8 mouse cellular contexts compared by ENCODE assay signal in the genomic region with DNA sequence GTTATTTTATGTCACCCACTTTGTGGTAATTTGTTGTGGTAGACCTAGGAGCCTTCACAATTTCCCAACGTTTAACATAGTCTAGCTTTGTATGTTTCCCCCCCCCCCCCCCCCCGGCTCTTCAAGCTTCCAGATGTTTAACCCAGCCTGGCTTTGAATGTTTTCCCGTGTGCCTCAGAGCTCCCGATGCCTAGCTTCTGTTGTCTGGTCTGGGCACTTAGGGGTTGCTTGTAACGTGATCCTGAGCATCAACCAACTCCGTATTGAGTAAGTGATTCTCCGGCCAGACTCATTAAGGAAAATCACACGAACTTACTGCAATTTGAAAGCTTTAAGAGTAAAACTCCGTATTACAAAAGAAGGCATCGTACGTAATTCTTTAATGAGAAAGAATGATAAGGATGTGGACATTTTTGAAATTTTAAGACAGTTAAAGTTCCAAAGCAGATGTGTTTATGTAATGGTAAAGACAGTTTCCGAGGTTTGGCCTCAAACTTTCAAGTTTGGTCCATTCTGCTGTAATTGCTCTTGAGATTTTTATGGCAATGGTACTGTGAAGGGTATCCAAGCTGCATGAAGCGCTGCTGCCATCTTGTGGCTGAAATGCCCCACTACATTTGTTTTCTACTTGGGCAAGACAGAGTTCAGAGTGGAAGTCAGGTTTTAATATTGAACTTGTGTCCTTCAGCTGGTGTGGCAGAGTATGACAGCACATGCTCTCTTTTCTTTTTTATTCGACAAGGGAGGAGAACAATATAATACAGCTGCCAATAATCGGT.
A peak's percentile ranks its signal among the peaks of the same experiment; 100 is the strongest.
DNase-seq lines count a peak whose midpoint lies in the region; ATAC-seq and TF ChIP-seq lines count a peak whose summit lies in the region.

No protein-coding gene starts in this region.

- H3K9me3 ChIP-seq in ES-E14 (ENCODE audit: control insufficient read depth, insufficient read depth, low read depth, low read length): no peaks in the 10 kb centered on the region
- H3K9me3 ChIP-seq in forebrain, embryonic 15.5 days: no peaks in the 10 kb centered on the region
- H3K9me3 ChIP-seq in lung, embryonic 16.5 days (ENCODE audit: control insufficient read depth, low read length): no peaks in the 10 kb centered on the region

- H3K4me1 ChIP-seq in ES-E14 (ENCODE audit: control insufficient read depth in 2 of 2, insufficient read depth in 2 of 2, low read length in 2 of 2, poor library complexity in 1 of 2): no peaks in the 10 kb centered on the region
- peaks cover 11% of the 10 kb centered on the region for H3K4me1 ChIP-seq in forebrain, embryonic 15.5 days
- H3K4me1 ChIP-seq in lung, embryonic 16.5 days (replicated peaks; ENCODE audit: control insufficient read depth, insufficient read depth, low read length): 0 out of 2 replicates have a peak, but pooled peaks cover 2% of the 10 kb centered on the region

- peak; percentile 80 for ATAC-seq in cerebellum, adult (ENCODE audit: insufficient number of reproducible peaks, low FRiP score, low TSS enrichment)
- peak; percentile 83 for ATAC-seq in forebrain, embryonic 15.5 days (replicated peaks)
- peak; percentile 78 for ATAC-seq in lung, embryonic 16.5 days (ENCODE audit: low read depth)

- no peaks in the 10 kb centered on the region for H3K27me3 ChIP-seq in forebrain, embryonic 15.5 days
- no peaks in the 10 kb centered on the region for H3K27me3 ChIP-seq in lung, embryonic 16.5 days (ENCODE audit: control insufficient read depth, insufficient read depth, low read depth, low read length)

- peak; percentile 69 for DNase-seq in ES-E14 (ENCODE audit: low read depth, low spot score)
- peak; percentile 85 for DNase-seq in heart, postnatal 4 days
- peak; percentile 73 to 93 for DNase-seq in layer of hippocampus, adult 18-20 months (ENCODE audit: low spot score in 2 of 2)
- DNase-seq in retina, postnatal 1 day: peak; percentile 78
- peak; percentile 37 to 47 for DNase-seq in urinary bladder, adult 18-20 months (ENCODE audit: low spot score in 2 of 2)

- H3K4me3 ChIP-seq in ES-E14 (ENCODE audit: insufficient read depth in 1 of 2, low read depth in 1 of 2, low read length in 2 of 2, poor library complexity in 1 of 2, severe bottlenecking in 1 of 2): no peak overlapping the region
- H3K4me3 ChIP-seq in forebrain, embryonic 15.5 days: no peak overlapping the region
- H3K4me3 ChIP-seq in lung, embryonic 16.5 days (ENCODE audit: low read length): peak overlapping the region; percentile 11; the same call in 1 of the 2 replicates

- in situ Hi-C loops in ES-E14 (cut with MboI; ENCODE audit: low sequenced_read_pairs in 2 of 2, unreplicated experiment in 2 of 2): loop anchor here in 1 of 2 experiments (10.0 kb wide), 1 partner anchor 854 kb away; no protein-coding TSS in a partner anchor

- 25% methylated on average over 15 of the region's 15 CpGs for WGBS in forebrain, embryonic 15.5 days
- 13% methylated on average over 15 of the region's 15 CpGs for WGBS in lung, embryonic 16.5 days

- H3K36me3 ChIP-seq in ES-E14 (ENCODE audit: control insufficient read depth, insufficient read depth, low read length, poor library complexity, severe bottlenecking): no peaks in the 10 kb centered on the region
- H3K36me3 ChIP-seq in forebrain, embryonic 15.5 days: no peaks in the 10 kb centered on the region
- H3K36me3 ChIP-seq in lung, embryonic 16.5 days (ENCODE audit: control insufficient read depth, insufficient read depth, low read length): no peaks in the 10 kb centered on the region

- no peak overlapping the region for H3K4me2 ChIP-seq in forebrain, embryonic 15.5 days (replicated peaks)
- peak overlapping the region; percentile 50 for H3K4me2 ChIP-seq in lung, embryonic 16.5 days (ENCODE audit: low read depth, low read length)

- H3K27ac ChIP-seq in ES-E14 (ENCODE audit: insufficient read depth, low read depth, low read length, poor library complexity, severe bottlenecking): no peak overlapping the region
- H3K27ac ChIP-seq in forebrain, embryonic 15.5 days (replicated peaks): no peak overlapping the region
- H3K27ac ChIP-seq in lung, embryonic 16.5 days (ENCODE audit: low read length): no peak overlapping the region; the same call in 1 of the 2 replicates

- no peak overlapping the region for H3K9ac ChIP-seq in ES-E14 (ENCODE audit: insufficient read depth, low read depth, low read length, poor library complexity, severe bottlenecking)
- H3K9ac ChIP-seq in forebrain, embryonic 15.5 days (replicated peaks): no peak overlapping the region
- H3K9ac ChIP-seq in lung, embryonic 16.5 days (ENCODE audit: low read length): no peak overlapping the region; the same call in 1 of the 2 replicates

TF ChIP-seq in ES-E14, 5 proteins besides CTCF, POLR2A, EP300 and RAD21:
- TF ChIP-seq ZC3H11A (IDR thresholded peaks at IDR 0.05; ENCODE audit: borderline replicate concordance, low read depth, low read length): peak; percentile 94; the same call in 1 of the 2 replicates
- no peak for TF ChIP-seq HCFC1 (IDR thresholded peaks at IDR 0.05; ENCODE audit: borderline replicate concordance, insufficient read depth, low read length)
